Mouse (Mus musculus): Measurements from ENCODE around the gene Teddm3.
"Not testable (repeated sequence)": the region's sequence is repeated elsewhere in the genome, so short reads cannot be mapped to it uniquely, and the experiment has no call there.

- TF ChIP-seq CTCF, EP300 (IDR thresholded peaks at IDR 0.05; ENCODE audit: low read depth): not testable (repeated sequence)
Observed at GRCm38 (mm10) chr16:21122776-21123175, 31.0 kb downstream of the Teddm3 start.
